Mouse (Mus musculus) cerebellum, adult 18-20 months (tissue): ENCODE results near the gene 1600015I10Rik.

Experiments
- DNase-seq, 2 experiments: peaks; one replicate each; pipeline ENCODE4 v3.0.0; 2021

The 1600015I10Rik gene

GRCm38 (mm10) chr6:48967868-48968267 lies 38.2 kb downstream of the 1600015I10Rik start:
- no peak for DNase-seq

- DNase-seq: no peak
These were observed 45.0 kb downstream of the 1600015I10Rik start, which contains the start of gene Doxl2 for GRCm38 (mm10) chr6:48974663-48975062. Doxl2 (plus strand) TSS chr6:48974963.

DNA sequence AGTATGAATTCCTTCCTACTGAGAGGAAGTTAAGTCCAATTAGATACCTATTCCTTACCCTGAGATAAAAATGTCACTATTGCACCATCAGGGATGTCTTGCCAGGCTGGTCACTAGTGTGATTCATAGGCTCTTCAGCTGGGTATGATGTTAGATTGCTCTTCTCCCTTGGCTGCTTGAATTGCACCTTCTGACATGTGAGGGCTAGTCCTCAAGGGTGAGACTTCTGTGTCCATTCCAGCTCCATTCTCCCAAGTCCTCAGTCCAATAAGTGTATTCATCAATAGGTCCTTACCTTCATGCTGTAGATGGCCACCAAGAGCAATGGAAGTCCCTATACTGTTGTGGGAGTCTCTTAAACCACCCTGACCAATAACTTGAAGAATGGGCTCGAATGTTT lies 49.9 kb downstream of the 1600015I10Rik start:
- DNase-seq: no peak

- DNase-seq: no peak
These were observed 52.6 kb downstream of the 1600015I10Rik start for GRCm38 (mm10) chr6:48982305-48982704.
